Mouse (Mus musculus): ENCODE measurements around the gene Sigmar1. TPM values are rescaled to one million over a fixed set of nuclear protein-coding genes. Genes with fewer than 3 reads are reported as not detected.

The Sigmar1 gene
- polyA plus RNA-seq, 1 experiment from 2014 or later: 94.6 TPM

DNA sequence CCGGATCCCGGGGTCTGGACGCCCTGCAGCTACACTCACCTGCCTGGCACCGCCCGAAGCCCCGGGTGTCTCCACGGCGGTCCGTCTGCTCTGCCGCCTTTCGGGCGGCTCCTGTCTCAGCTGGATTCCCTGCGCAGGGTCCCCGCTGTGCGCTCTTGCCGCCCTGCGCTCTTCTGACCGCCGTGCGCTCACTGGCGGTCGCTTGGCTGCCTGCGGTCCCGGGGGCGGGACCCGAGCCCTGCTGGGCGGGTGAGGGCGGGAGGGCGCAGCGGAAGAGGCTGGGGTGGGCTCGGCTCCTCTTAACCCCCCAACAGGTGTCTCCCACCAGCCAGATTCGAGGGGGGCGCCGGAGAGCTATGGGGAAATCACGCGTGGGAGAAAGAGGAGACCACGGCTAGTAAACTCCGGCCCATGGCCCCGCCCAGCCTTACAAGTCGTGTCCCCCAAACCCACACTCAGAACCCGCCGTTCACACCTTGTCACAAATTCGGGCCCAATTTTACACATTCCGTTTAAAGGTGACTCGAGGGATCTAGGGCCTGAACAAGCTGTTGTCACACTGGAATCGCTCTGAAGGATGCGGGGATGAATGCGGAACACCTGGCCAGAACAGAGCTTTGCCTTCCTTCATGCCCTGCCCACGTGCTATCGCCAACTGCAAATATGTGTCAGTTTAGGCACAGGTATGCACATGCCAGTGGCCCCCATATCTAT, 24.7 kb downstream of the Sigmar1 start, which contains the start of gene Arid3c:
Gene Arid3c, minus strand, starts transcription at position 91 of the 714 bp plus-strand sequence.
- Histone ChIP-seq H3K4me2 (peak within 1 kb of the TSS; percentile 62), H3K4me1 (ENCODE audit: insufficient read depth) (no peaks in the 10 kb centered on the region), H3K9me3 (ENCODE audit: low read depth, low read length) (no peaks in the 10 kb centered on the region), H3K27me3 (ENCODE audit: insufficient read depth, low read length) (peaks cover 67% of the 10 kb centered on the region), H3K4me3 (ENCODE audit: low read depth, low read length) (peak within 1 kb of the TSS; percentile 34), H3K9ac (no peak within 1 kb of the TSS; the same call in 1 of the 2 replicates), H3K36me3 (ENCODE audit: insufficient read depth) (no peaks in the 10 kb centered on the region), H3K27ac (ENCODE audit: low read depth) (no peak within 1 kb of the TSS)
- no peak for TF ChIP-seq CTCF (IDR thresholded peaks at IDR 0.05; ENCODE audit: low read depth)
- WGBS: 1% methylated on average over 50 of the region's 50 CpGs
- peak; percentile 38; the same call in 1 of the 2 replicates for ATAC-seq (ENCODE audit: insufficient read depth)
- peak; percentile 54 for DNase-seq

DNA sequence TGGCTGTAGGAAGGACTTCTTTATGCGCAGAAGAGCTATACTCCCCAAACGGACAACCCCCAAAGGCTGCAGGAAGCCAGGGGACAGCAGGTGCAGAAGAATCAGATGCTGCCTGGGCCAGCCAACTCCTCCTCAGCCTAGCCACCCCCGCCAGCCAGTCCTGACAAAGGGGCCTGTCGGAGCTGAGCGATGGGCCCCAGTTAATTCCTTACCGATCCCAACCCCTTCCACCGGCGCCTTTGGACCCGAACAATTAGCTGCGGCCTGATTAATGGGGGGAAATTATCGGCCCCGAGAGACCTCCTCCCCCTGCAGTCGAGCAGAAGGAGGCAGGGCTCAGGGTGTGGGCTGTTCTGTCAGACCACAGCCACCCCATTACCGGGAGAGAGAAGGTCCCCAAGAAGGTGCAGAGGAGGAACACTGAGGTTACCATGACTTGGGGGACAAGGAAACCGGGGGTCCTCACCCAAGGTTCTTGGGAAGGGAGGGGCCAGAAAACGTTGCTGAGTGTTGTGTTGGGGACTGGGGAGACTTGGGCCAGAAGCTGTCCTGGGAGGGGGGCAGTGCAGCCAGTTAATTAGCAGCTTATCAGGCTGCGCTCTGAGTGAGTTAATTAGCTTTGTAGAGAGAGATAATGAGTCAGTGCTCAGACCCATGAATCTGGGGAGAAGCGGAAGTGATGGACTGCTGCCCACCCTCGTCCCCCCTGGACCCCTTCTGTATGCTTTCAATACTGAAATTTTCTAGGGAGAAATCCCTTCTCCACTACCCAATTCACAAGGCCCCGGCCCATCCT, 28.9 kb downstream of the Sigmar1 start:
- H3K4me3 ChIP-seq (ENCODE audit: low read depth, low read length): no peak overlapping the region
- H3K27ac ChIP-seq (ENCODE audit: low read depth): no peak overlapping the region
- DNase-seq: no peak
- H3K4me1 ChIP-seq (ENCODE audit: insufficient read depth): no peaks in the 10 kb centered on the region
- TF ChIP-seq CTCF (IDR thresholded peaks at IDR 0.05; ENCODE audit: low read depth): no peak
- ATAC-seq (ENCODE audit: insufficient read depth): no peak
- H3K9ac ChIP-seq: no peak overlapping the region
- H3K27me3 ChIP-seq (ENCODE audit: insufficient read depth, low read length): peaks cover 78% of the 10 kb centered on the region
- no peak overlapping the region for H3K4me2 ChIP-seq
- 19% methylated on average over 20 of the region's 20 CpGs for WGBS
- H3K9me3 ChIP-seq (ENCODE audit: low read depth, low read length): no peaks in the 10 kb centered on the region
- H3K36me3 ChIP-seq (ENCODE audit: insufficient read depth): no peaks in the 10 kb centered on the region

DNA sequence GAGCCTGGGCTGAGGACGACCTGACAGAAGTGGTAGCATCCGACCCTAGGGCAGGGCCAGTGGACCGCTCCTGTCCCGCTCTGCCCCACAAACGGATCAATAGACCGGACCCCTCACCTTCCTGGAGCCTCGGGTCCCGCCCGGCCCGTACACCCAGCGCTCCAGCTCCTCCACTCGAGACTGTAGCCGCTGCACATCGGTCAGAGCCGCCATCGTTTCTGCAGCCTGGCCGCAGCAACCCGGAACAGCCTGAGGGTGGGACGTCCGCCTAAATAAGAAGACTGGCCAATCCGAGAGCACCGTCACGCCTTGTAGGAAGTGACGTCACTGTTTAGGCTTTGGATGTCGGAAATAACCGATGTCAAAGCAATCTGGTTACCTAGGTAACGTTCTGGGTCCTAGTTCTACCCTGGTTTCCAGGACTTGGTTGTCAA, 33.0 kb downstream of the Sigmar1 start, which contains the start of gene Dctn3:
Gene Dctn3, minus strand, starts transcription at position 253 of the 434 bp plus-strand sequence.
- no peaks in the 10 kb centered on the region for H3K4me1 ChIP-seq (ENCODE audit: insufficient read depth)
- H3K9ac ChIP-seq: peak within 1 kb of the TSS; percentile 81
- H3K4me3 ChIP-seq (ENCODE audit: low read depth, low read length): peak within 1 kb of the TSS; percentile 88
- no peak within 1 kb of the TSS for H3K27ac ChIP-seq (ENCODE audit: low read depth)
- peak; percentile 98 for DNase-seq
- peak; percentile 98 for ATAC-seq (ENCODE audit: insufficient read depth)
- H3K27me3 ChIP-seq (ENCODE audit: insufficient read depth, low read length): peaks cover 41% of the 10 kb centered on the region
- H3K4me2 ChIP-seq: peak within 1 kb of the TSS; percentile 89
- under 1% methylated on average over 27 of the region's 27 CpGs for WGBS
- peaks cover 19% of the 10 kb centered on the region for H3K36me3 ChIP-seq (ENCODE audit: insufficient read depth)
- no peaks in the 10 kb centered on the region for H3K9me3 ChIP-seq (ENCODE audit: low read depth, low read length)
- TF ChIP-seq CTCF (IDR thresholded peaks at IDR 0.05; ENCODE audit: low read depth): no peak

DNA sequence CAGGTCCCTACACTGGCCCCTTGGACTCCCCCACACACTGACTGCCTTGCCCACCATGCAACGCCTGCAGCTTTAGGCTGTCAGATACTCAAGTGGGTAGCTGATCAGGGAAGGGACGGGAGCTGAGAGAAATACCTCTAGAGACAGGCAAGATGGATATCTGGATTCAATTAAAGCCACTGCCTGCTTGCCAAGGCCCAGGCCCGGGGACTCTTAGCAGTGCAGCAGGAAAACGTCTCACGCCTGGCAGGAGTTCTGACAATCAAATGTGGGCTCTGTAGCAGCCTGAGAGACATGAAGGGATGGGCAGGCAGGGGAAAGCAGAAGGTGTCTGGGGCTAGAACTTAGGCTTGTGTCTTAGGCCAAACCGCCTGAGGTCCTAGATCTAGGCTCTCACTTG, 39.1 kb downstream of the Sigmar1 start:
- no peak overlapping the region for H3K4me3 ChIP-seq (ENCODE audit: low read depth, low read length)
- H3K9ac ChIP-seq: no peak overlapping the region
- TF ChIP-seq CTCF (IDR thresholded peaks at IDR 0.05; ENCODE audit: low read depth): no peak
- peaks cover 47% of the 10 kb centered on the region for H3K36me3 ChIP-seq (ENCODE audit: insufficient read depth)
- no peaks in the 10 kb centered on the region for H3K27me3 ChIP-seq (ENCODE audit: insufficient read depth, low read length)
- no peak overlapping the region for H3K27ac ChIP-seq (ENCODE audit: low read depth)
- WGBS: 60% methylated on average over 6 of the region's 6 CpGs
- H3K4me1 ChIP-seq (ENCODE audit: insufficient read depth): peaks cover 8% of the 10 kb centered on the region
- DNase-seq (no peak), ATAC-seq (ENCODE audit: insufficient read depth) (no peak)
- H3K4me2 ChIP-seq: no peak overlapping the region
- H3K9me3 ChIP-seq (ENCODE audit: low read depth, low read length): no peaks in the 10 kb centered on the region

DNA sequence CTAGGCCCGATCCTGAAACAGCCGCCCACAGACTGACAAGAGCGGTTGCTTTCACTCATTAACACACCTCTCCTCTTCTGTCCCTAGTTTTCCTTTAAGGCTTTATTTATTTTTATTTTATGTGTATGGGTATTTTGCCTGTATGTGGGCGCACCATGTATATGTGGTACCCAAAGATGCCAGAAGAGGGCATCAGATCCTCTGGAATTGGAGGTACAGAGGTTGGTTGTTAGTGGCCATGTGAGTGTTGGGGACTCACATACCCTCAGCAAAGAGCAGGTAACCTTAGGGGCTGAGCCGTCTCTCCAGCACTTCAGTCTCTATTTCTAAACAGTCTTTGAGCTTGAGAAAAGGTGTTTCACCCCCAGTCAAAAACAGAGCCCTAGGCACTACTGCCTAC, 40.4 kb downstream of the Sigmar1 start:
- Histone ChIP-seq H3K9me3 (ENCODE audit: low read depth, low read length) (no peaks in the 10 kb centered on the region), H3K4me2 (no peak overlapping the region), H3K27me3 (ENCODE audit: insufficient read depth, low read length) (no peaks in the 10 kb centered on the region), H3K4me3 (ENCODE audit: low read depth, low read length) (no peak overlapping the region), H3K36me3 (ENCODE audit: insufficient read depth) (peaks cover 55% of the 10 kb centered on the region), H3K9ac (no peak overlapping the region), H3K27ac (ENCODE audit: low read depth) (no peak overlapping the region), H3K4me1 (ENCODE audit: insufficient read depth) (peaks cover 10% of the 10 kb centered on the region)
- ATAC-seq (ENCODE audit: insufficient read depth): no peak
- DNase-seq: peak; percentile 62
- 84% methylated on average over 5 of the region's 5 CpGs for WGBS
- peak; percentile 61 for TF ChIP-seq CTCF (IDR thresholded peaks at IDR 0.05; ENCODE audit: low read depth)

DNA sequence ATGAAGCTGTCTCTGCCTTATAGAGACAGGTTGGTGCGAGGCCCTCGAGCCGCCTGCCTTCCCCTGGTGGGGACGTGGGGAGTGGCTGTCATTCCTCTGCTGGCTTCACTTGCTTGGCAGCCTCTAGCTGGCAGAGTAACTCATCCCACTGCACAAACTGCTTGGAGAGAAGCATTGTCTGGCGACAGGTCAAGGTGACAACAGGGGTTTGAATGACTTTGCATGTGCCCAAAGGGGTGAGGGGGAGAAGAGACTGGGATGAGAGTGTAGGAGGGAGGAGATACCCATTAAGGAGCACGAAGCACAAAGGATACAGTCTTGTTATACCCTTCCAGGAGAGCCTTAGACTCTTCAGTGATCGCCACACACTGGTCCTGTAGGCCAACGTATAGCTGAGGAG, 40.9 kb downstream of the Sigmar1 start:
- no peak for DNase-seq
- Histone ChIP-seq H3K4me2 (no peak overlapping the region), H3K4me1 (ENCODE audit: insufficient read depth) (peaks cover 10% of the 10 kb centered on the region), H3K36me3 (ENCODE audit: insufficient read depth) (peaks cover 55% of the 10 kb centered on the region), H3K9ac (no peak overlapping the region), H3K9me3 (ENCODE audit: low read depth, low read length) (no peaks in the 10 kb centered on the region), H3K4me3 (ENCODE audit: low read depth, low read length) (no peak overlapping the region), H3K27ac (ENCODE audit: low read depth) (no peak overlapping the region), H3K27me3 (ENCODE audit: insufficient read depth, low read length) (no peaks in the 10 kb centered on the region)
- WGBS: 78% methylated on average over 8 of the region's 8 CpGs
- 0 out of 2 replicates have a peak, but pooled peaks have one; percentile 5 for TF ChIP-seq CTCF (IDR thresholded peaks at IDR 0.05; ENCODE audit: low read depth)
- ATAC-seq (ENCODE audit: insufficient read depth): no peak

DNA sequence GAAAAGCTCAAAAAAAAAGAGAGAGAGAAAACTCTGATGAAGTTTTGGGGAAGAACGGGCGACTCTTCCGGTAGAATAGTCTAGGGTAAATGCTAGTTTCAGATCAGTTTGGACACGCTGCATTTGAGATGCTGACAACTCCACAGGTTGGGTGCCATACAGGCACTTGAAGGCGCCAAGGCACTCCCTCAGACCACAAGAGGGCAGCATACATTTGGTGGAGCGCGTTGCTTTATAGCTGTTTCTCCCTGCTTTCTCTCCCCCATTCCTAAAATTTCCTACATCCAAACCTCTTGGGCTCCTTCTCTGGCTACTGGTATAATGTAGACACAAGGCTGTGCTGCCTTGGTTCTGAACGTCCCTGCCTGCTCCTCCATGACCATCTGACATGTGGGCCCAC, 41.7 kb downstream of the Sigmar1 start:
- Histone ChIP-seq H3K9me3 (ENCODE audit: low read depth, low read length) (no peaks in the 10 kb centered on the region), H3K4me3 (ENCODE audit: low read depth, low read length) (peak overlapping the region; percentile 88; the same call in 1 of the 2 replicates), H3K27ac (ENCODE audit: low read depth) (no peak overlapping the region), H3K9ac (no peak overlapping the region), H3K27me3 (ENCODE audit: insufficient read depth, low read length) (no peaks in the 10 kb centered on the region), H3K4me1 (ENCODE audit: insufficient read depth) (peaks cover 10% of the 10 kb centered on the region), H3K4me2 (peak overlapping the region; percentile 94), H3K36me3 (ENCODE audit: insufficient read depth) (peaks cover 47% of the 10 kb centered on the region)
- ATAC-seq (ENCODE audit: insufficient read depth): no peak
- DNase-seq: peak; percentile 91
- WGBS: 24% methylated on average over 8 of the region's 8 CpGs
- TF ChIP-seq CTCF (IDR thresholded peaks at IDR 0.05; ENCODE audit: low read depth): peak; percentile 82
